Mouse (Mus musculus) lung, embryonic 14.5 days (tissue): Measurements from ENCODE around the gene Fam216a. TPM values are rescaled to one million over a fixed set of nuclear protein-coding genes. Genes with fewer than 3 reads are reported as not detected.

ENCODE experiments used
- ATAC-seq: fragments of 200-750 bp; cut with Nextera tagmentation; 2 replicates; pipeline ENCODE4 v1.8.0; 2017; ENCODE audit warnings: mild to moderate bottlenecking, moderate TSS enrichment, moderate library complexity; ENCODE audit not compliant: insufficient read depth
- DNase-seq: peaks from one replicate; pipeline ENCODE4 v3.0.0-alpha.2; 2015
- H3K27ac ChIP-seq: fragments of 300-500 bp; sonication (generic); 2 replicates; pipeline ENCODE4 v1.5.1; 2014; ENCODE audit warnings: low read depth, mild to moderate bottlenecking, moderate library complexity
- H3K27me3 ChIP-seq: fragments of 300-500 bp; sonication (generic); 2 replicates; pipeline ENCODE4 v1.6.1; 2014; ENCODE audit warnings: low read length, control low read depth; ENCODE audit not compliant: insufficient read depth
- H3K36me3 ChIP-seq: fragments of 300-500 bp; sonication (generic); 2 replicates; pipeline ENCODE4 v1.6.1; 2014; ENCODE audit warnings: control low read depth; ENCODE audit not compliant: insufficient read depth
- H3K4me1 ChIP-seq: fragments of 300-500 bp; sonication (generic); 2 replicates; pipeline ENCODE4 v1.6.1; 2014; ENCODE audit warnings: antibody characterized with exemption, control low read depth; ENCODE audit not compliant: insufficient read depth
- H3K4me2 ChIP-seq: fragments of 300-500 bp; sonication (generic); 2 replicates; pipeline ENCODE4 v1.6.1; 2014; ENCODE audit warnings: mild to moderate bottlenecking
- H3K4me3 ChIP-seq: fragments of 300-500 bp; sonication (generic); 2 replicates; pipeline ENCODE4 v1.5.1; 2014; ENCODE audit warnings: low read depth, low read length
- H3K9ac ChIP-seq: fragments of 300-500 bp; sonication (generic); 2 replicates; pipeline ENCODE4 v1.6.1; 2014
- H3K9me3 ChIP-seq: fragments of 300-500 bp; sonication (generic); 2 replicates; pipeline ENCODE4 v1.6.1; 2016; ENCODE audit warnings: low read depth, low read length, control low read depth
- CTCF ChIP-seq: IDR thresholded peaks from 2 replicates; pipeline ENCODE4 v1.5.1; 2016; ENCODE audit warnings: antibody characterized with exemption, low read depth
- WGBS: fragments of 180-500 bp; shearing (Covaris S2); extraction: QIAGEN DNeasy Blood & Tissue Kit; methylation state at CpG from one replicate; pipeline ENCODE4 v1.1.7; 2014; 5-methylcytosine and 5-hydroxymethylcytosine counted together
- polyA plus RNA-seq: library from polyadenylated mRNA; unstranded; fragments of >200 nt; fragmentation: Nextera tagmentation; extraction: Ambion mirVana; gene quantifications from 2 replicates; pipeline ENCODE4 v1.2.1, GENCODE M21; 2014

The Fam216a gene
- polyA plus RNA-seq, 1 experiment from 2014 or later: 77.3 TPM

DNA sequence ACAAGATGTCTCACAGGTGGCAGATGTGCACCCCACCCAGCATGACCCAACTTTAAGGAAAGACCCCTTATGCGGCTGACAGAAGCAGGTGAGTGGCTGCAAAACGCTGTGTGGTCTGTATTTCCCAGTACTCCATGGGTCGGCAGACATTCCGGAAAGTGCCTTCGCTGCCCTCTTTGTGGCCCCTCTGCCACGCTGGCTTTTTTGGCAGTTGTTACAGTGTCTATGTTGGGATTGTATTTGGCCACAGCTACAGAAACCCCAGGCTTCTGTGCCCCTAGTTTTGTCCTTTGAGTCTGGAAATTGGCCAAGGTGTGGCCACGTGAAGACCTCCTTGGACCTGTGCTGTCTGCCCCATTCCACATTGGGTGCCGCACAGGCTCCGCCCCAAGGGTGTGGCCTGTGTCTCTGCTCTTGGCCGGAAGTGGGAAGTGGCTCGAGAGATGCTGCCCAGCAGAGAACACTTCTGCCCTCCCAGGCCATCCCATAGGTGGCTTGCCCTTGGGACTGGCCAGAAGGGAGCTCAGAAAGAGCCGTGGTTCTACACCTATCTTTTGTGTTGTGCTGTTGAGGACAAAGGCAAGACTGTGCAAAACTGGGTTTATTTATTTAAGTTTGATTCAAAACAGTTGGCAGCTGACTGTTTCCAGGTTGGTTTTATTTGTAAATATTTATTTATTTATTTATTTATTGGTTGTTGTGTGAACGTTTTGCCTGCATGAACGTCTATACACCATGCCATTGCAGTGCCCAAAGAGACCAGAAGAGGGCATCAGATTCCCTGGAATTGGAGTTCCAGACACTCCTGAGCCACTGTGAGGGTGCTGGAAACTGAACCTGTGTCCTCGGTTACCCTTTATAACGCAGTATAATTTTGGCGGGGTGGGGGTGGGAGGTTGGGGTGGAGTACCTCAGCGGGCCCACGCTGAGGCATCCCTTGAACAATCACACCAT is 37.8 kb upstream of the Fam216a start:
- WGBS: 83% methylated on average over 19 of the region's 19 CpGs

DNA sequence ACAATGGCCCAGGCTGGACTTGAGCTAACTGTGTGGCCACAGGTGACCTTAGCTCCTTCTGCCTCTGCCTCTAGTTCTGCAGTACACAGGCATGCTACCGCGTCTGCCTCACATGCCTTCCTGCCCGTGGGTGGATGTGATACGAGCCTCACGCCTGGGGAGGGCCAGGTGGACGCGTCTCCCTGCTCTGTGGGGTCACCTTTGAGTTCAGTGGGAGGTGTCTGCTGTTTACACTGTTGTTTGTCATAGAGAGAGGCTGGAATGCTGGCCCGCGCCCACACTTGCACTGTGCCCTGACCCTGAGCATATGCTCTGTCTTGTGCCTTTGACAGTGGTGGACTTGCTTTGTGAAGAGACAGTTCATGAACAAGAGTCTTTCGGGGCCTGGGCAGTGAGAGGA is 33.4 kb upstream of the Fam216a start:
- Histone ChIP-seq H3K4me1 (no peaks in the 10 kb centered on the region), H3K36me3 (peaks cover 66% of the 10 kb centered on the region), H3K9me3 (no peaks in the 10 kb centered on the region), H3K4me2 (no peak overlapping the region), H3K27me3 (no peaks in the 10 kb centered on the region), H3K9ac (no peak overlapping the region), H3K4me3 (no peak overlapping the region), H3K27ac (no peak overlapping the region)
- no peak for DNase-seq
- 85% methylated on average over 10 of the region's 10 CpGs for WGBS
- TF ChIP-seq CTCF: no peak
- no peak for ATAC-seq

More for the DNA sequence above, 37.8 kb upstream of the Fam216a start:
- H3K4me1 ChIP-seq: no peaks in the 10 kb centered on the region
- no peak overlapping the region for H3K4me3 ChIP-seq
- H3K4me2 ChIP-seq: no peak overlapping the region
- H3K9ac ChIP-seq: no peak overlapping the region
- TF ChIP-seq CTCF: peak; percentile 36
- no peak for ATAC-seq
- peaks cover 27% of the 10 kb centered on the region for H3K36me3 ChIP-seq
- H3K9me3 ChIP-seq: no peaks in the 10 kb centered on the region
- DNase-seq: peak; percentile 10
- no peak overlapping the region for H3K27ac ChIP-seq
- no peaks in the 10 kb centered on the region for H3K27me3 ChIP-seq

DNA sequence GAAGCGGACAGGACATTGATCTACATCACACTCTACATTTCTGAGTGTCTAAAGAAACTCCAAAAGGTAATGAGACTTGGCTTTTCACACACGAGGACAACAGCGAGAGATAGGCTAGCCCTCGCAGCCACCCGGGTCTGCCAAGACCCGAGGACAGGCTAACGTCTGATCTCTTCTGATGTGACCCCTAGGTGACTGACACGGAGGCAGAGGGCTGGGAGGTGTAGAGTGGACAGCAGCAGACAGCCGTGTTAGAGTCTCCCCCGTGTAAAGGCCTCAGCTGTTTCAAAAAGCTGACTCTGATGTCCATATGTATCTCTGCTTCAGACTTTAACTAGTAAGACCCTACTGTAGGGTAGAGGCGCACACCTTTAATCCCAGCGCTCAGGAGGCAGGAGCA is 31.2 kb upstream of the Fam216a start:
- peaks cover 85% of the 10 kb centered on the region for H3K36me3 ChIP-seq
- no peaks in the 10 kb centered on the region for H3K9me3 ChIP-seq
- H3K4me3 ChIP-seq: no peak overlapping the region
- ATAC-seq: no peak
- H3K9ac ChIP-seq: no peak overlapping the region
- DNase-seq: no peak
- no peak for TF ChIP-seq CTCF
- WGBS: 83% methylated on average over 12 of the region's 12 CpGs
- no peaks in the 10 kb centered on the region for H3K27me3 ChIP-seq
- no peaks in the 10 kb centered on the region for H3K4me1 ChIP-seq
- no peak overlapping the region for H3K27ac ChIP-seq
- H3K4me2 ChIP-seq: no peak overlapping the region

DNA sequence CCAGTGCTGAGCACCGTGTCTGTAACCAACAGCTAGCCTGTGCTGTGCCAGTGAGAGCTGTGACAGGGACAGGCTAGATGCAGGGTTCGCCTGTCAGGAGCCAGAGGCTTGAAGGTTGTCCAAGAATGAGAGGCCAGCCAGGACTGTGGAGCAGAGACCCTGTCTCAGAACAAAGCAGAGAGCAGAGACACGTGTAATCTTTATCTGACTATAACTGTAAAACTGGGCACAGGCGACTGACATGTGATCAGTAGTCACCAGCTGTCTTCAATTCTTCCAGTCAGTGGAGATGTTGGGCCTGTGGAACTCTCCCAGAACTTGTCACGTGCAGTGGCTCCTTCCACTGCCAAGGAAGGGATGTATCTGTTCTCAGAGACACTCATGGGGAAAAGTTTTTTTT is 30.6 kb upstream of the Fam216a start:
- Histone ChIP-seq H3K27ac (no peak overlapping the region), H3K4me2 (no peak overlapping the region), H3K9me3 (no peaks in the 10 kb centered on the region), H3K4me1 (no peaks in the 10 kb centered on the region), H3K4me3 (no peak overlapping the region), H3K27me3 (no peaks in the 10 kb centered on the region), H3K36me3 (peaks cover 90% of the 10 kb centered on the region), H3K9ac (no peak overlapping the region)
- ATAC-seq (peak; percentile 33; the same call in 1 of the 2 replicates), DNase-seq (peak; percentile 27)
- 71% methylated on average over 5 of the region's 5 CpGs for WGBS
- TF ChIP-seq CTCF: no peak

DNA sequence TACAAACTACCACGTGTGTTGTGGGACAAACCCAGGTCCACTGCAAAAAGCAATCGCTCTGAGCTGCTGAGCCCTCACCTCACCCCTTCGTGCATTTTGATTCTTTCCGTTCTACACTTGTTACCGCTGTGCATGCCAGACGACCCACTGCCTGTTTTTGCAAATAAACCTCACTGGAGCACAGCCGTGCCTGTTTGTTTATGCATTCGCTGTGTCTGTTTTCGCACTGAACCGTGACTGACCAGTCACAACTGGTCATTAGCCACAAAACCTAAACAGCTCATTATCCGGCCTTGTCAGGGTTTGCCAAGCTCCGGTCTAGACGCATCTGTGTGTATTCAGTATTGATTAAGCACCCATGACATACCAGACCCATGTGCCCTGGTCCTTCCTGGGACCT is 30.0 kb upstream of the Fam216a start:
- ATAC-seq (no peak), DNase-seq (no peak)
- no peaks in the 10 kb centered on the region for H3K27me3 ChIP-seq
- H3K9ac ChIP-seq: no peak overlapping the region
- no peak overlapping the region for H3K27ac ChIP-seq
- no peaks in the 10 kb centered on the region for H3K9me3 ChIP-seq
- peaks cover 91% of the 10 kb centered on the region for H3K36me3 ChIP-seq
- no peaks in the 10 kb centered on the region for H3K4me1 ChIP-seq
- WGBS: 72% methylated on average over 13 of the region's 13 CpGs
- no peak overlapping the region for H3K4me2 ChIP-seq
- TF ChIP-seq CTCF: no peak
- H3K4me3 ChIP-seq: no peak overlapping the region

DNA sequence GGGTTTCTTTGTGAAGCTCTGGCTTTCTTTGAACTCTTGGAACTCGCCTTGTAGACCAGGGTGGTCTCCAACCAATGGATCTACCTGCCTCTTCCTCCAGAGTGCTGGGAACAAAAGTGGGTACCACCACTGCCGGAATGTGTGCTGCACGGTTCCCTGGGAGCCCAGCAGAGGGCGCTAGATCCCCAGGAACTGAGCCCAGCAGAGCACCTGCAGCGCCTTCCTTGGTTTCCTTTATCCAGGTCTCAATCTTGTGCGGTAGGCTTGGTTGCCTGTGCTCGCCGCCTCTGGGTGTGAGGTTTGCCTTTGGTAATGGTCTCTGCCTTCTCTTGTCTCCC is 29.1 kb upstream of the Fam216a start:
- no peak overlapping the region for H3K4me3 ChIP-seq
- no peaks in the 10 kb centered on the region for H3K4me1 ChIP-seq
- peak; percentile 93 for TF ChIP-seq CTCF
- no peaks in the 10 kb centered on the region for H3K9me3 ChIP-seq
- no peak overlapping the region for H3K4me2 ChIP-seq
- H3K27me3 ChIP-seq: no peaks in the 10 kb centered on the region
- H3K9ac ChIP-seq: no peak overlapping the region
- DNase-seq (peak; percentile 73), ATAC-seq (no peak)
- peaks cover 90% of the 10 kb centered on the region for H3K36me3 ChIP-seq
- H3K27ac ChIP-seq: no peak overlapping the region
- 26% methylated on average over 8 of the region's 8 CpGs for WGBS

DNA sequence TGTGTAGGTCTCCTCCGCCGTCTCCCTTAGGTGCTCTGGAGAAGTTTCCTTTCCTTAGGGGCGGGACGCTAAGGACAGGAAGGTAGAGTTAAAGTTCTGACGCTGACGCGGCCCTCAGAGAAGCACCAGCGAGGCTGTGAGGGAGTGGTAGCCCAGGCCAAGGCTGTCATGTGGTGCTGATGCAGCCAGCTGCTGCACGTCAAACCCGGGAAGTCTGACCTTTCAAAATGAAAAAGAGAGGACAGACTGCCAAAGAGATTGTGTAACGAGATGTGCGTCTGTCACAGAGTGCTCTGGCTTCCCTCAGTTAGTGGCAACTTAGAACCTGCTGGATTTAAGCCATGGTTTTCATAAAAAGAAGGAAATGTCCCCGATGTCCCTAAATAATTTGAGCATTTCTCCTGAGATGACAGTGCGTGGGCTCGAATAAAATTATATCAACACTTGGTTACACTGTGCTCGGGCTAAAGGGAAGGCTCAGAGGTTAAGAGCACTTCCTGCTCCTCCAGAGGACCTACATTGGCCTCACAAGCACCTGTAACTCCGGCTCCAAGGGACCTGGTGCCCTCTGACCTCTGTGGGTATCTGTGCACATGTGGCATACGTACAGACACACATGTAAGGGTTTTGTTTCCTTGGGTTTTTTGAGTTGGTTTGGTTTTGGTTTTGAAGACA is 28.6 kb upstream of the Fam216a start:
- Histone ChIP-seq H3K36me3 (peaks cover 85% of the 10 kb centered on the region), H3K4me1 (no peaks in the 10 kb centered on the region), H3K4me3 (no peak overlapping the region), H3K4me2 (no peak overlapping the region), H3K27me3 (no peaks in the 10 kb centered on the region), H3K9me3 (no peaks in the 10 kb centered on the region), H3K27ac (no peak overlapping the region), H3K9ac (no peak overlapping the region)
- ATAC-seq (peak; percentile 63; the same call in 1 of the 2 replicates), DNase-seq (peak; percentile 68)
- 56% methylated on average over 18 of the region's 18 CpGs for WGBS
- no peak for TF ChIP-seq CTCF
